Mouse (Mus musculus) stomach, embryonic 16.5 days (tissue): ENCODE measurements around the gene AI661453. TPM values are rescaled to one million over a fixed set of nuclear protein-coding genes. Genes with fewer than 3 reads are reported as not detected.

Experiments
- ATAC-seq: fragments of 200-750 bp; cut with Nextera tagmentation; 2 replicates; pipeline ENCODE4 v1.8.0; 2017; ENCODE audit warnings: moderate number of reproducible peaks, moderate TSS enrichment; ENCODE audit not compliant: insufficient read depth, low FRiP score
- H3K27ac ChIP-seq: fragments of 300-500 bp; sonication (generic); 2 replicates; pipeline ENCODE4 v1.5.1; 2014; ENCODE audit warnings: low read length
- H3K27me3 ChIP-seq: fragments of 300-500 bp; sonication (generic); 2 replicates; pipeline ENCODE4 v1.6.1; 2014; ENCODE audit warnings: low read length, control low read depth, mixed read lengths; ENCODE audit not compliant: control insufficient read depth, insufficient read depth
- H3K36me3 ChIP-seq: fragments of 300-500 bp; sonication (generic); 2 replicates; pipeline ENCODE4 v1.6.1; 2014; ENCODE audit warnings: low read length; ENCODE audit not compliant: control insufficient read depth, insufficient read depth
- H3K4me1 ChIP-seq: fragments of 300-500 bp; sonication (generic); 2 replicates; pipeline ENCODE4 v1.6.1; 2014; ENCODE audit warnings: low read length, control low read depth, mixed read lengths; ENCODE audit not compliant: control insufficient read depth, insufficient read depth
- H3K4me2 ChIP-seq: fragments of 300-500 bp; sonication (generic); 2 replicates; pipeline ENCODE4 v1.6.1; 2014; ENCODE audit warnings: low read depth, low read length, mixed read lengths
- H3K4me3 ChIP-seq: fragments of 300-500 bp; sonication (generic); replicated peaks from 2 replicates; pipeline ENCODE4 v1.5.1; 2014; ENCODE audit warnings: mild to moderate bottlenecking, low read length
- H3K9ac ChIP-seq: fragments of 300-500 bp; sonication (generic); 2 replicates; pipeline ENCODE4 v1.6.1; 2014; ENCODE audit warnings: low read length
- H3K9me3 ChIP-seq: fragments of 300-500 bp; sonication (generic); replicated peaks from 2 replicates; pipeline ENCODE4 v1.6.1; 2016; ENCODE audit warnings: low read length, control low read depth; ENCODE audit not compliant: control insufficient read depth
- WGBS: fragments of 180-500 bp; shearing (Covaris S2); extraction: QIAGEN DNeasy Blood & Tissue Kit; methylation state at CpG from one replicate; pipeline ENCODE4 v1.1.7; 2014; 5-methylcytosine and 5-hydroxymethylcytosine counted together
- polyA plus RNA-seq: library from polyadenylated mRNA; unstranded; fragments of >200 nt; fragmentation: Nextera tagmentation; extraction: Ambion mirVana; gene quantifications from 2 replicates; pipeline ENCODE4 v1.2.1, GENCODE M21; 2015

AI661453 gene
- polyA plus RNA-seq, 1 experiment from 2014 or later: 5.1 TPM

DNA sequence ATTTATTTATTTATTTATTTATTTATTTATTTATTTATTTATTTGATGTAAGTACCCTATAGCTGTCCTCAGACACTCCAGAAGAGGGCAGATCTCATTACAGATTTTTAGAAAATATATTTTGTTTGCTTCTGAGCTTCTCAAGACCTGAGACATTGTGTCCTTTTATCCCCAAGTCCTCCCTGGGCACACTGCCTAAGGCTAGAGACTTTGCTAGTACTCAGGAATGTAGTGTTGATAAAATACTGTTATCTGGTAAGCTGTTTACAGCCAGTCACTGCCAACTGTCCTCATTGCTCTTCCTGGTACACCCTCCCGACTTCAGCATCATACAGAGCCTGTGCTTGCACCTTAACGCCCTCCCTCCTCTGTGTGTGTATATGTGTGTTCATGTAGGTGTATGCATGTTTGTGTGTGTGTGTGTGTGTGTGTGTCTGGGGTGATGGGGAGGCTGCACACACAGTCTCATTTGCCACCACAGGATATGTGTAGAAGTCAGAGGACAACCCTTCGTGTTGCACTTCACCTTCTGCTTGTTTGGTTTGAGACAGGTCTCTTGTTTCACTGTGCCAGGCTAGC is 23.0 kb downstream of the AI661453 start:
- no peak for ATAC-seq
- Histone ChIP-seq H3K27me3 (no peaks in the 10 kb centered on the region), H3K9ac (no peak overlapping the region), H3K4me2 (no peak overlapping the region), H3K4me1 (peaks cover 20% of the 10 kb centered on the region), H3K4me3 (no peak overlapping the region), H3K36me3 (no peaks in the 10 kb centered on the region), H3K27ac (no peak overlapping the region), H3K9me3 (no peaks in the 10 kb centered on the region)
- 50% methylated on average over 3 of the region's 3 CpGs for WGBS

- 43% methylated on average over 3 of the region's 3 CpGs for WGBS
Measured at GRCm38 (mm10) chr17:47461688-47462087, 25.3 kb downstream of the AI661453 start.

GRCm38 (mm10) chr17:47462209-47462608 is 25.8 kb downstream of the AI661453 start:
- no peak overlapping the region for H3K4me3 ChIP-seq
- no peaks in the 10 kb centered on the region for H3K36me3 ChIP-seq
- ATAC-seq: no peak
- H3K27ac ChIP-seq: peak overlapping the region; percentile 82
- no peak overlapping the region for H3K9ac ChIP-seq
- no peak overlapping the region for H3K4me2 ChIP-seq
- no peaks in the 10 kb centered on the region for H3K9me3 ChIP-seq
- 60% methylated on average over 7 of the region's 7 CpGs for WGBS
- peaks cover 26% of the 10 kb centered on the region for H3K4me1 ChIP-seq
- no peaks in the 10 kb centered on the region for H3K27me3 ChIP-seq

More at GRCm38 (mm10) chr17:47461688-47462087, 25.3 kb downstream of the AI661453 start:
- Histone ChIP-seq H3K27me3 (no peaks in the 10 kb centered on the region), H3K4me3 (no peak overlapping the region), H3K4me2 (no peak overlapping the region), H3K9me3 (no peaks in the 10 kb centered on the region), H3K27ac (peak overlapping the region; percentile 82), H3K36me3 (no peaks in the 10 kb centered on the region), H3K4me1 (peaks cover 26% of the 10 kb centered on the region), H3K9ac (no peak overlapping the region)
- no peak for ATAC-seq

GRCm38 (mm10) chr17:47462728-47463388 is 26.4 kb downstream of the AI661453 start:
- Histone ChIP-seq H3K27ac (peak overlapping the region; percentile 82), H3K4me1 (peaks cover 28% of the 10 kb centered on the region), H3K36me3 (no peaks in the 10 kb centered on the region), H3K4me3 (no peak overlapping the region), H3K4me2 (no peak overlapping the region), H3K27me3 (no peaks in the 10 kb centered on the region), H3K9me3 (no peaks in the 10 kb centered on the region), H3K9ac (no peak overlapping the region)
- 40% methylated on average over 9 of the region's 9 CpGs for WGBS
- peak; percentile 79 for ATAC-seq

GRCm38 (mm10) chr17:47464248-47464965 is 28.0 kb downstream of the AI661453 start:
- ATAC-seq: no peak
- Histone ChIP-seq H3K9ac (no peak overlapping the region), H3K4me1 (peaks cover 35% of the 10 kb centered on the region)

GRCm38 (mm10) chr17:47465016-47465415 is 28.6 kb downstream of the AI661453 start:
- Histone ChIP-seq H3K4me3 (no peak overlapping the region), H3K4me1 (peaks cover 37% of the 10 kb centered on the region), H3K4me2 (no peak overlapping the region), H3K9me3 (no peaks in the 10 kb centered on the region), H3K36me3 (no peaks in the 10 kb centered on the region), H3K27ac (no peak overlapping the region), H3K9ac (no peak overlapping the region), H3K27me3 (no peaks in the 10 kb centered on the region)
- WGBS: 71% methylated on average over 11 of the region's 11 CpGs
- ATAC-seq: no peak

More at GRCm38 (mm10) chr17:47464248-47464965, 28.0 kb downstream of the AI661453 start:
- WGBS: 49% methylated on average over 12 of the region's 12 CpGs
- Histone ChIP-seq H3K9me3 (no peaks in the 10 kb centered on the region), H3K4me2 (no peak overlapping the region), H3K4me3 (no peak overlapping the region), H3K36me3 (no peaks in the 10 kb centered on the region), H3K27ac (no peak overlapping the region), H3K27me3 (no peaks in the 10 kb centered on the region)

- Histone ChIP-seq H3K4me2 (no peak overlapping the region), H3K27ac (no peak overlapping the region), H3K4me3 (no peak overlapping the region), H3K9me3 (no peaks in the 10 kb centered on the region), H3K9ac (no peak overlapping the region), H3K4me1 (peaks cover 45% of the 10 kb centered on the region), H3K36me3 (no peaks in the 10 kb centered on the region), H3K27me3 (no peaks in the 10 kb centered on the region)
- ATAC-seq: no peak
- 52% methylated on average over 9 of the region's 9 CpGs for WGBS
Measured at GRCm38 (mm10) chr17:47466284-47466683, 29.9 kb downstream of the AI661453 start.

- Histone ChIP-seq H3K27me3 (no peaks in the 10 kb centered on the region), H3K4me1 (peaks cover 47% of the 10 kb centered on the region), H3K36me3 (no peaks in the 10 kb centered on the region), H3K4me2 (no peak overlapping the region), H3K9ac (no peak overlapping the region), H3K4me3 (no peak overlapping the region), H3K9me3 (no peaks in the 10 kb centered on the region), H3K27ac (no peak overlapping the region)
- ATAC-seq: no peak
- whole genome bisulfite sequencing: 78% methylated on average over 11 of the region's 11 CpGs
Measured at GRCm38 (mm10) chr17:47467659-47468058, 31.2 kb downstream of the AI661453 start.

DNA sequence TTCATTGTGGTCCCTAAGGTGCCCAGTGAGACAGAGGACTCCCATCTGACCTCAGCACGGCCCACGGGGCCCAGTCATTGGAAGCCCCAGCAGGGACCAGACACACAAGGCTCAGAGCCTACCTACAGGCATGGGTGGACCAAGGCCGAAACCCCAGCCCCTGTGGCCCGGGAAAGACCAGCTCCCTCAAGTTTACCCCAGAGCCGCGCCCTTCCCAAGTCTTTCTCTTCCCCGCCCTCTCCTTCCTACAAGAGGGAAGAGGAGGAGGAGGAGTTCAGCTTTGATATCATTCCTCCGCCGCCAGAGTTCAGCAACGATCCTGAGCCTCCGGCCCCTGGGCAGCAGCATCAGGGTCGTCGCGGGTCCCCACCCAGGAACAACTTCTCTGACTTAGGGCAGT is 31.6 kb downstream of the AI661453 start:
- peak overlapping the region; percentile 24 for H3K4me3 ChIP-seq
- 32% methylated on average over 14 of the region's 14 CpGs for WGBS

More for the DNA sequence above, 31.6 kb downstream of the AI661453 start:
- Histone ChIP-seq H3K9ac (peak overlapping the region; percentile 49; the same call in 1 of the 2 replicates), H3K9me3 (no peaks in the 10 kb centered on the region), H3K4me1 (peaks cover 50% of the 10 kb centered on the region), H3K36me3 (no peaks in the 10 kb centered on the region), H3K27ac (no peak overlapping the region), H3K27me3 (no peaks in the 10 kb centered on the region), H3K4me2 (peak overlapping the region; percentile 37; the same call in 1 of the 2 replicates)
- ATAC-seq: no peak
